Mouse (Mus musculus): ENCODE measurements around the gene Gm17349.
"Not testable (repeated sequence)": the region's sequence is repeated elsewhere in the genome, so short reads cannot be mapped to it uniquely, and the experiment has no call there.

Gm17349 gene

GRCm38 (mm10) chr15:99705440-99706048 is at the start of gene Gm17349:
TSS of gene Gm17349 (minus strand) at chr15:99705490.
- DNase-seq (ENCODE audit: low read depth, low spot score) = peak; percentile 79

GRCm38 (mm10) chr15:99754204-99754603 is 48.9 kb upstream of the Gm17349 start:
- DNase-seq (ENCODE audit: low read depth, low spot score) = no peak

- no peak for DNase-seq (ENCODE audit: low read depth, low spot score)
These were observed 34.9 kb upstream of the Gm17349 start for GRCm38 (mm10) chr15:99740229-99740628.

- DNase-seq (ENCODE audit: low read depth, low spot score) = no peak
These were observed 31.4 kb upstream of the Gm17349 start for GRCm38 (mm10) chr15:99736675-99737074.

- DNase-seq (ENCODE audit: low read depth, low spot score) = no peak
These were observed 30.3 kb upstream of the Gm17349 start for GRCm38 (mm10) chr15:99735631-99736030.

GRCm38 (mm10) chr15:99733186-99733585 is 27.9 kb upstream of the Gm17349 start:
- no peak for DNase-seq (ENCODE audit: low read depth, low spot score)

- no peak for DNase-seq (ENCODE audit: low read depth, low spot score)
These were observed 26.4 kb upstream of the Gm17349 start for GRCm38 (mm10) chr15:99731678-99732077.

GRCm38 (mm10) chr15:99731167-99731566 is 25.9 kb upstream of the Gm17349 start:
- no peak for DNase-seq (ENCODE audit: low read depth, low spot score)

GRCm38 (mm10) chr15:99729056-99729783 is 23.9 kb upstream of the Gm17349 start:
- DNase-seq (ENCODE audit: low read depth, low spot score) = no peak

GRCm38 (mm10) chr15:99728211-99728610 is 22.9 kb upstream of the Gm17349 start:
- no peak for DNase-seq (ENCODE audit: low read depth, low spot score)

GRCm38 (mm10) chr15:99727525-99727924 is 22.2 kb upstream of the Gm17349 start:
- no peak for DNase-seq (ENCODE audit: low read depth, low spot score)

- not testable (repeated sequence) for DNase-seq (ENCODE audit: low read depth, low spot score)
These were observed 21.7 kb upstream of the Gm17349 start for GRCm38 (mm10) chr15:99727039-99727438.

GRCm38 (mm10) chr15:99726549-99726948 is 21.3 kb upstream of the Gm17349 start:
- no peak for DNase-seq (ENCODE audit: low read depth, low spot score)

- DNase-seq (ENCODE audit: low read depth, low spot score) = peak; percentile 98
These were observed 20.3 kb upstream of the Gm17349 start, which contains the start of gene Cox14 for GRCm38 (mm10) chr15:99725341-99726155. TSS of gene Cox14 (plus strand) at chr15:99725618.

GRCm38 (mm10) chr15:99724292-99725021 is 19.2 kb upstream of the Gm17349 start:
- peak; percentile 78 for DNase-seq (ENCODE audit: low read depth, low spot score)

GRCm38 (mm10) chr15:99723515-99724291 is 18.4 kb upstream of the Gm17349 start:
- no peak for DNase-seq (ENCODE audit: low read depth, low spot score)

GRCm38 (mm10) chr15:99723120-99723514 is 17.8 kb upstream of the Gm17349 start:
- no peak for DNase-seq (ENCODE audit: low read depth, low spot score)

GRCm38 (mm10) chr15:99721921-99722743 is 16.8 kb upstream of the Gm17349 start:
- no peak for DNase-seq (ENCODE audit: low read depth, low spot score)

GRCm38 (mm10) chr15:99719865-99720264 is 14.6 kb upstream of the Gm17349 start:
- DNase-seq (ENCODE audit: low read depth, low spot score) = no peak

GRCm38 (mm10) chr15:99718461-99719021 is 13.3 kb upstream of the Gm17349 start:
- DNase-seq (ENCODE audit: low read depth, low spot score) = no peak

Measured in mesoderm, embryonic 11.5 days (tissue).